Mouse (Mus musculus) liver, postnatal 0 days (tissue): ENCODE data around the gene Zfp598.

Experiments used
- CTCF ChIP-seq: sonication (generic); IDR thresholded peaks from 2 replicates; pipeline ENCODE4 v1.5.1; 2016; ENCODE audit warnings: antibody characterized with exemption, low read depth
- EP300 ChIP-seq: IDR thresholded peaks from 2 replicates; pipeline ENCODE4 v1.6.1; 2016; ENCODE audit warnings: antibody characterized with exemption, low read depth, mild to moderate bottlenecking

- no peak for TF ChIP-seq CTCF
- TF ChIP-seq EP300 = no peak; the same call in 1 of the 2 replicates
Measured at GRCm38 (mm10) chr17:24723881-24724180, 54.3 kb downstream of the Zfp598 start.
